Mouse (Mus musculus) myocyte (in vitro differentiated cells): ENCODE data around the gene BC030870. TPM values are rescaled to one million over a fixed set of nuclear protein-coding genes. Genes with fewer than 3 reads are reported as not detected.

Experiments
- H3K27me3 ChIP-seq: one replicate; pipeline ENCODE4 v1.6.1; 2011; ENCODE audit not compliant: control insufficient read depth, insufficient read depth, insufficient read length
- H3K36me3 ChIP-seq: one replicate; pipeline ENCODE4 v1.6.1; 2011; ENCODE audit not compliant: control insufficient read depth, insufficient read depth
- H3K4me2 ChIP-seq: one replicate; pipeline ENCODE4 v1.6.1; 2011; ENCODE audit warnings: low read depth, control low read depth
- H3K4me3 ChIP-seq: one replicate; pipeline ENCODE4 v1.5.1; 2011; ENCODE audit warnings: mild to moderate bottlenecking, control low read depth, moderate library complexity
- H3K79me2 ChIP-seq: one replicate; pipeline ENCODE4 v1.6.1; 2011; ENCODE audit not compliant: control insufficient read depth, insufficient read depth
- H3ac ChIP-seq: one replicate; pipeline ENCODE4 v1.6.1; 2011; ENCODE audit not compliant: control insufficient read depth, insufficient read length
- CEBPB ChIP-seq: IDR thresholded peaks from 2 replicates; pipeline ENCODE4 v1.6.1; 2011; ENCODE audit warnings: mild to moderate bottlenecking, moderate library complexity; ENCODE audit not compliant: poor library complexity, insufficient read depth, severe bottlenecking
- E2F4 ChIP-seq: IDR thresholded peaks from one replicate; pipeline ENCODE4 v1.6.1; 2011; ENCODE audit warnings: mild to moderate bottlenecking, control low read depth, moderate library complexity; ENCODE audit not compliant: insufficient read depth
- MAX ChIP-seq: IDR thresholded peaks from one replicate; pipeline ENCODE4 v1.6.1; 2011; ENCODE audit warnings: low read depth, mild to moderate bottlenecking, control low read depth
- MYOD1 ChIP-seq, 3 experiments: IDR thresholded peaks; one replicate each; pipeline ENCODE4 v1.6.1; 2011; ENCODE audit warnings: control low read depth in 2 of 3, low read depth in 2 of 3, mild to moderate bottlenecking in 2 of 3, moderate library complexity in 1 of 3; ENCODE audit not compliant: insufficient read length in 2 of 3, control insufficient read depth in 1 of 3
- MYOG ChIP-seq, 3 experiments: IDR thresholded peaks; one replicate each; pipeline ENCODE4 v1.6.1; 2011; ENCODE audit warnings: control low read depth in 2 of 3, low read depth in 2 of 3, mild to moderate bottlenecking in 2 of 3; ENCODE audit not compliant: insufficient read length in 2 of 3, control insufficient read depth in 1 of 3, insufficient read depth in 1 of 3
- POLR2A ChIP-seq: IDR thresholded peaks from one replicate; pipeline ENCODE4 v1.6.1; 2011; ENCODE audit warnings: low read depth, mild to moderate bottlenecking, control low read depth, moderate library complexity; ENCODE audit not compliant: insufficient read length
- POLR2AphosphoS2 ChIP-seq: IDR thresholded peaks from one replicate; pipeline ENCODE4 v1.6.1; 2011; ENCODE audit warnings: low read depth, control low read depth; ENCODE audit not compliant: insufficient read length
- REST ChIP-seq: IDR thresholded peaks from one replicate; pipeline ENCODE4 v1.6.1; 2011; ENCODE audit warnings: mild to moderate bottlenecking, control low read depth, moderate library complexity; ENCODE audit not compliant: insufficient read depth, insufficient read length
- SRF ChIP-seq: IDR thresholded peaks from one replicate; pipeline ENCODE4 v1.6.1; 2011; ENCODE audit warnings: low read depth; ENCODE audit not compliant: control insufficient read depth, insufficient read length
- TCF12 ChIP-seq: IDR thresholded peaks from one replicate; pipeline ENCODE4 v1.6.1; 2011; ENCODE audit warnings: mild to moderate bottlenecking, control low read depth; ENCODE audit not compliant: poor library complexity, insufficient read depth, severe bottlenecking
- TCF3 ChIP-seq: IDR thresholded peaks from one replicate; pipeline ENCODE4 v1.6.1; 2011; ENCODE audit warnings: low read depth, control low read depth; ENCODE audit not compliant: insufficient read length
- USF1 ChIP-seq: IDR thresholded peaks from one replicate; pipeline ENCODE4 v1.6.1; 2011; ENCODE audit warnings: low read depth, mild to moderate bottlenecking, control low read depth, moderate library complexity
- polyA plus RNA-seq: library from polyadenylated mRNA; unstranded; fragments of >200 nt; fragmentation: generic; extraction: Trizol; gene quantifications from one replicate; pipeline ENCODE4 v1.2.1, GENCODE M21; 2012; ENCODE audit warnings: missing spikeins

The BC030870 gene
- polyA plus RNA-seq, 1 experiment, result not detected

DNA sequence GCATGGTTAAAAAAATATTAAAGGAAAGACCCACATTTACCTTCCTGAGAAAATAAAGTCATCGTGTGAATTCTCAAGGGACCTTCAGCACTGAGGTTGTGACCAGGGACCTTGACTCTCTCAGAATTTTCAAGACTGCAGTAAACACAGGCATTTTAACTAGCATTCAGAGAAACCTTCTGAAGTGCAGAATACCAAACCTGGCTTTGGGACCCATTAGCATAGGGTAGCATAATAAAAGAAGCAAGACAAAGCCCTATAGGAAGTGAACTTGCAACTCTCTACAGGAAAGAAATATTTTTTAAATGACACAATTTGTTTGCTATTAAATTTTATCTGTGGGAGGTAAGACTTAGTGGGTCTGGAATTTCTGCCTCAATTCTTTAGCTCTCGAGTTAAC is 65.3 kb downstream of the BC030870 start:
- no peak for TF ChIP-seq E2F4
- no peak for TF ChIP-seq SRF
- TF ChIP-seq POLR2AphosphoS2, result no peak
- TF ChIP-seq POLR2A, result no peak
- TF ChIP-seq MYOD1 (IDR thresholded peaks at IDR 0.05; ENCODE audit: control insufficient read depth in 1 of 3, insufficient read length in 2 of 3, low read depth in 2 of 3), result no peak
- no peak for TF ChIP-seq TCF12
- TF ChIP-seq REST, result no peak
- Histone ChIP-seq H3K4me3 (no peak overlapping the region), H3ac (no peak overlapping the region), H3K79me2 (no peaks in the 10 kb centered on the region), H3K27me3 (no peaks in the 10 kb centered on the region), H3K36me3 (no peaks in the 10 kb centered on the region), H3K4me2 (no peak overlapping the region)

DNA sequence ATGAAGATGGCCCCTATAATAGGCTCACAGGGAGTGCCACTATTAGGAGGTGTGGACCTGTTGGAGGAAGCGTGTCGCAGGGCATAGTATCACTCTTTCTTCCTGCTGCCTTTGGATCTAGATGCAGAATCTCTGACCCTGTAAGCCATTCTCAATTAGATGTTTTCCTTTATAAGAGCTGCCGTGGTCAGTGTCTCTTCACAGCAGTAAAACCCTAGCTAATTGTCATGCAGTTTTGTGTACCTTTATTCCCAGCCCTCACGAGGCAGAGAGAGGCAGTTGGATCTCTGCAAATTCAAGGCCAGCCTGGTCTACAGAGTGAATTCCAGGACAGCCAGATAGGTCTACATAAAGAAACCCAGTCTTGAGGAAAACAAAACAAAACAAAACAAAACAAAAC is 67.2 kb downstream of the BC030870 start:
- Histone ChIP-seq H3K27me3 (no peaks in the 10 kb centered on the region), H3K4me2 (no peak overlapping the region), H3K4me3 (no peak overlapping the region), H3K36me3 (no peaks in the 10 kb centered on the region), H3ac (no peak overlapping the region), H3K79me2 (no peaks in the 10 kb centered on the region)
- no peak for TF ChIP-seq POLR2A
- TF ChIP-seq USF1, result no peak
- no peak for TF ChIP-seq MYOG (IDR thresholded peaks at IDR 0.05; ENCODE audit: control insufficient read depth in 1 of 3, insufficient read depth in 1 of 3, insufficient read length in 2 of 3, low read depth in 2 of 3)
- TF ChIP-seq CEBPB, result no peak
- no peak for TF ChIP-seq E2F4
- TF ChIP-seq MAX, result no peak
- TF ChIP-seq SRF, result no peak
- TF ChIP-seq TCF12, result no peak
- no peak for TF ChIP-seq MYOD1 (IDR thresholded peaks at IDR 0.05; ENCODE audit: control insufficient read depth in 1 of 3, insufficient read length in 2 of 3, low read depth in 2 of 3)
- TF ChIP-seq TCF3, result no peak
- TF ChIP-seq POLR2AphosphoS2, result no peak
- no peak for TF ChIP-seq REST

DNA sequence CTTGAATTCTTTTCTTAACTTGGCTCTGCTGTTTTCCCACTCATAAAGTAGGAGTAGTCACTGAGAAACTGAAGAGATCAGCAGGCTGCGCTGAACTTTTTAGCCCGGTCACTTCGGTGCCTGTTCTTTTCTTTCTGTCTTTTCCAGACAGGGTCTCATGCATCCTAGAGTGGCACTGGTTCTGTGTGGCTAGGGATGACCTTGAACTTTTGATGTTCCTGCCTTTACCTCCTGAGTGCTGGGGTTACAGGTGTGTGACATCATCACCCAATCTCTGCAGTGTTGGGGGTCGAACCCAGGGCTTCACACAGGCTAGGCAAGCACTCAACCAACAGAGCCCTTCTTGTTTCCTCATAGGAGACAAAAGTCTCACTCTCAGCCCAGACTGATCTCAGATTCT is 72.6 kb downstream of the BC030870 start:
- TF ChIP-seq MYOG (IDR thresholded peaks at IDR 0.05; ENCODE audit: control insufficient read depth in 1 of 3, insufficient read depth in 1 of 3, insufficient read length in 2 of 3, low read depth in 2 of 3), result no peak
- no peak for TF ChIP-seq MAX
- no peak for TF ChIP-seq MYOD1 (IDR thresholded peaks at IDR 0.05; ENCODE audit: control insufficient read depth in 1 of 3, insufficient read length in 2 of 3, low read depth in 2 of 3)
- TF ChIP-seq USF1, result no peak
- no peak for TF ChIP-seq REST
- TF ChIP-seq E2F4, result no peak
- no peak overlapping the region for H3ac ChIP-seq
- no peaks in the 10 kb centered on the region for H3K36me3 ChIP-seq
- no peaks in the 10 kb centered on the region for H3K79me2 ChIP-seq
- no peak overlapping the region for H3K4me3 ChIP-seq
- no peak overlapping the region for H3K4me2 ChIP-seq
- no peaks in the 10 kb centered on the region for H3K27me3 ChIP-seq

DNA sequence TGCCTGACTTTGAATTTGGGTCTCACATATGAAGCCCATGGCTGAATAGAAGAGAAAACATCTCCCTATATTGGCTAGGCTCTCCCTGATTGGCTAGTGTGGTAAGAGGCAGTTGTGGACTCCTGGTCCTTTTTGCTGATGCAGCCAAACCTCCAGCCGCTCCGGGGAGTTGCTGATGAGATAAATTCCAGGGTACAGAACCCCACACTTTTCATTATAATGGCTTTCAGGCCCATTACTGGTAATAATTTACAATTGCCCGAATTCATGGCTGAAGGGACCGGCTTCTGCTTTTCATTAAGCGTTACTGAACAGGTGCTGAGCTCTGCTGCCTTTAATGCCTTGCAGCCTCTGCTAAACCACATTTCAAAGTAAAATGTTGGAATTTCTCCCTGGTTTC is 75.4 kb downstream of the BC030870 start:
- Histone ChIP-seq H3K27me3 (no peaks in the 10 kb centered on the region), H3K79me2 (no peaks in the 10 kb centered on the region), H3K36me3 (no peaks in the 10 kb centered on the region), H3K4me3 (no peak overlapping the region), H3K4me2 (no peak overlapping the region), H3ac (no peak overlapping the region)
- TF ChIP-seq POLR2A (no peak), MAX (no peak), POLR2AphosphoS2 (no peak)

DNA sequence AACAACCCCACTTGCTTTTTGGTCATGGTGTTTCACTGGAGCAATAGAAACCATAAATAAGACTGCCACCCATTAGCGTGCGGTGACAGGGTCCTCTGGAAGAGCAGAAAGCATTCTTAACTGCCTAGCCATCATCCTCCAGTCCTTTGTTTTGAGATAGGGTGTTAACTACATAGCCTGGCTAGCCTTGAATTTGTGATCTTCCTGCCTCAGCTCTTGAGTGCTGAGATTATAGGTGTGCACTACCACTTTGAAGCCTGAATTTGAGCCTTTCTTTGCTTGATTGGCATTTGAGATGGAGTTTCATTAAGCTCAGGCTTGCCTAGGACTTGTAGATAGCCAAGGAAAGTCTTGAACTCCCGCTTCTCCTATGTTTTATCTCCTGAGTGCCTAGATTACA is 75.8 kb downstream of the BC030870 start:
- no peak for TF ChIP-seq MYOD1 (IDR thresholded peaks at IDR 0.05; ENCODE audit: control insufficient read depth in 1 of 3, insufficient read length in 2 of 3, low read depth in 2 of 3)
- TF ChIP-seq POLR2AphosphoS2, result no peak
- no peak for TF ChIP-seq SRF
- no peak for TF ChIP-seq CEBPB
- TF ChIP-seq MYOG (IDR thresholded peaks at IDR 0.05; ENCODE audit: control insufficient read depth in 1 of 3, insufficient read depth in 1 of 3, insufficient read length in 2 of 3, low read depth in 2 of 3), result no peak
- TF ChIP-seq POLR2A, result no peak
- TF ChIP-seq USF1, result no peak
- no peak for TF ChIP-seq E2F4
- no peak for TF ChIP-seq REST
- TF ChIP-seq MAX, result no peak
- TF ChIP-seq TCF12, result no peak
- Histone ChIP-seq H3K4me3 (no peak overlapping the region), H3K4me2 (no peak overlapping the region), H3K27me3 (no peaks in the 10 kb centered on the region), H3K79me2 (no peaks in the 10 kb centered on the region), H3ac (no peak overlapping the region), H3K36me3 (no peaks in the 10 kb centered on the region)
